Mouse (Mus musculus) testis, adult 2 months (tissue): ENCODE data around the gene Fam84a. TPM values are rescaled to one million over a fixed set of nuclear protein-coding genes. Genes with fewer than 3 reads are reported as not detected.

Source experiments
- H3K27ac ChIP-seq: fragments of 200-500 bp; 2 replicates; pipeline ENCODE4 v1.5.1; 2012; ENCODE audit warnings: low read depth, low read length; ENCODE audit not compliant: control insufficient read depth, insufficient read depth
- H3K27me3 ChIP-seq: fragments of 200-500 bp; 2 replicates; pipeline ENCODE4 v1.6.1; 2012; ENCODE audit warnings: mild to moderate bottlenecking, low read length, moderate library complexity; ENCODE audit not compliant: control insufficient read depth, insufficient read depth
- H3K36me3 ChIP-seq: fragments of 200-500 bp; 2 replicates; pipeline ENCODE4 v1.6.1; 2012; ENCODE audit warnings: mild to moderate bottlenecking, low read length; ENCODE audit not compliant: control insufficient read depth, insufficient read depth
- H3K4me1 ChIP-seq: fragments of 200-500 bp; 2 replicates; pipeline ENCODE4 v1.6.1; 2012; ENCODE audit warnings: low read length; ENCODE audit not compliant: control insufficient read depth, insufficient read depth
- H3K4me3 ChIP-seq: fragments of 200-500 bp; 2 replicates; pipeline ENCODE4 v1.5.1; 2012; ENCODE audit warnings: low read depth, mild to moderate bottlenecking, low read length, moderate library complexity, mixed read lengths; ENCODE audit not compliant: control insufficient read depth
- CTCF ChIP-seq: fragments of 200-500 bp; IDR thresholded peaks from 2 replicates; pipeline ENCODE4 v1.5.1; 2012; ENCODE audit warnings: low read depth, mild to moderate bottlenecking, inconsistent platforms, low read length, moderate library complexity; ENCODE audit not compliant: control insufficient read depth, insufficient read depth, insufficient replicate concordance
- POLR2A ChIP-seq: fragments of 200-500 bp; IDR thresholded peaks from 2 replicates; pipeline ENCODE4 v1.6.1; 2012; ENCODE audit warnings: low read depth, mild to moderate bottlenecking, inconsistent platforms, low read length, moderate library complexity; ENCODE audit not compliant: control insufficient read depth
- polyA plus RNA-seq: library from polyadenylated mRNA; depleted of rRNA; stranded (reverse); fragments of >200 nt; gene quantifications from 2 replicates; pipeline ENCODE4 v1.2.3, GENCODE M21; 2012; rRNA removed

Fam84a gene
- 14.9 and 17.4 TPM in 2 replicates for polyA plus RNA-seq

DNA sequence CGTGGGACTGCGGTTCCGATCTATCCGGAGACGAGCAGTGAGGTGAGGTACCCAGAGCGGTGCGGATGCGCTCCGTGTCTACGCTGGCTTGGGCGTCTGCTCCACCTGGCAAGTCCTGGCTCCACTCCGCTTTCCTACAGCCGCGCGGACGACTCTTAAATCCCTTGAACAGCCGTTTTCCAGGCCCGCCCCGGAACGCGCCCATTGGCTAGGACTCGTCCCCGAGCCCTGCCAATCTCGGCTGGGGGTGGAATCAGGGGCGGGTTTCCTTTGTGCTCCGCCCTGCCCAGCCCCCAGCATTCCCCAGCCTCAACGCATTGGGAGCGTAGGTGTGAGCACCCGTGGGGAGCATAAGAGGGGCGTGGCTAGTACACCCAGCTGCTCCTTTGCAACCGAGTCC is at the start of gene Fam84a:
Gene Fam84a, minus strand, starts transcription at position 134 of the 400 bp plus-strand sequence.
- no peak for TF ChIP-seq CTCF
- peak; percentile 94 for TF ChIP-seq POLR2A
- no peaks in the 10 kb centered on the region for H3K27me3 ChIP-seq
- peaks cover 19% of the 10 kb centered on the region for H3K4me1 ChIP-seq
- H3K4me3 ChIP-seq = peak within 1 kb of the TSS; percentile 89
- peaks cover 3% of the 10 kb centered on the region; the same call in 1 of the 2 replicates for H3K36me3 ChIP-seq
- H3K27ac ChIP-seq = peak within 1 kb of the TSS; percentile 78

DNA sequence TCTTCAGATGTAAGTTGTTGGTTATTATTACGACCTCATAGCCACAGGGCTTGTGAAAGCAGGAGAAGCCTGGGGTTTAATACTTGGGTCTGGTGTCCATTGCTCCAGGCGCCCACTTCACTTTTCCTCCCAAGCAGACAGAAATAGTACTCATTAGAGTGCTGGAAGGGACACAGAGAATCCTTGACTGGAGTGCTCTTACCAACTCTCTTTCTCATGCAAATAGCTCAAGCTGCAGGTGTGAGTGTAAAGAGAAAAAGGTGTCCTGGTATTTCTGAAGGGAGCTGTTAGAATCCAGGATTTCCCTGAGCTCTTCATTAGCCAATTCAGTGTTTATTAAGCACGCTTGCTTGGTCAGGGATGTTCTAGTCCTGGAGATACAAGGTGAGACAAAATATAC is 43.6 kb upstream of the Fam84a start:
- no peak overlapping the region for H3K4me3 ChIP-seq
- TF ChIP-seq CTCF (no peak), POLR2A (no peak)
- H3K4me1 ChIP-seq = no peaks in the 10 kb centered on the region
- H3K27ac ChIP-seq = no peak overlapping the region
- no peaks in the 10 kb centered on the region for H3K36me3 ChIP-seq
- no peaks in the 10 kb centered on the region for H3K27me3 ChIP-seq

DNA sequence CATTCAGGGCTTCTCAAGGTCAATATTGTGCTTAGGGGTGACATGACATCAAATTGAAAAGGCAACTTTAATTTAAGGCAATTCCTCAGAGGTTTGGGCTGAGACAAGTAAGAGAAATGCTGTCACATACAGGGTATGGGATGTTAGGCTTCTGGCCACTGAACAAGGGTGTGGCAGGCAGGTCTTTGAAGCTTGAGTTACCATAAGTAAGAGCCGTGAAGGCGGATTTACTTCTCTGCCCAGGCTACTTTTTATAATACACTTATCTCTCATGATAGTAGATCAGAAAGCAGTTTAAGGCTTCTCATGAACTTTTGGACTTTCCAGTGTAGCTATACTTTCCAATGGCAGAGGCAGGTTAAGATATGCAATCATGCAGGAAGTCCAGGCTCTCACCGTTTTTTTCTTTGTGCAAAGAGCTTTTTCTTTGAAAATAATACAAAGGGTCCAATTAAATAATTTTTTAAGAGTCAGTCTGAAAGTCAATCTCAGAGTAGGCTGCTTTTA is 34.9 kb upstream of the Fam84a start:
- H3K4me1 ChIP-seq = no peaks in the 10 kb centered on the region
- no peaks in the 10 kb centered on the region for H3K36me3 ChIP-seq
- H3K27ac ChIP-seq = no peak overlapping the region
- no peaks in the 10 kb centered on the region for H3K27me3 ChIP-seq
- TF ChIP-seq CTCF = no peak
- H3K4me3 ChIP-seq = no peak overlapping the region

DNA sequence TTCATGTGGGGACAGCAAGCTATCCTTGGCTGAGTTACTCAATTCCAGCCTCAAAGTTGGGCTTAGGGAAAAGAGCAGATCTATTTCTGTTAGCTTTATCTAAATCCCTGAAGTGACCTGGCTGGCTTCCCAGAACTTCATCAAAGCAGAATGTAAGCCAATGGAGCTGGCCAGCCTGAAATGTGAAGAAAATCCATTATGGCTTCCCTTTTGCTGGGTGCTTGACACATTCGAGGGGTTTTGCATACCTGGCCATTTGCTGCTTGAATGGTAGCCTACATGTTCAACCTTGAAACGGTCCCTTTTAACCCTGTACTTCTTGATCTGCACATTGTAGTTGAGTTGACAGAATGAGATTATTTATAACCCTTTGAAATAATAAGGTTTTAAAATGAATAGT is 13.9 kb upstream of the Fam84a start:
- no peak overlapping the region for H3K4me3 ChIP-seq
- H3K27me3 ChIP-seq = no peaks in the 10 kb centered on the region
- H3K4me1 ChIP-seq = no peaks in the 10 kb centered on the region
- no peaks in the 10 kb centered on the region for H3K36me3 ChIP-seq
- TF ChIP-seq POLR2A (no peak), CTCF (no peak)
- no peak overlapping the region for H3K27ac ChIP-seq

DNA sequence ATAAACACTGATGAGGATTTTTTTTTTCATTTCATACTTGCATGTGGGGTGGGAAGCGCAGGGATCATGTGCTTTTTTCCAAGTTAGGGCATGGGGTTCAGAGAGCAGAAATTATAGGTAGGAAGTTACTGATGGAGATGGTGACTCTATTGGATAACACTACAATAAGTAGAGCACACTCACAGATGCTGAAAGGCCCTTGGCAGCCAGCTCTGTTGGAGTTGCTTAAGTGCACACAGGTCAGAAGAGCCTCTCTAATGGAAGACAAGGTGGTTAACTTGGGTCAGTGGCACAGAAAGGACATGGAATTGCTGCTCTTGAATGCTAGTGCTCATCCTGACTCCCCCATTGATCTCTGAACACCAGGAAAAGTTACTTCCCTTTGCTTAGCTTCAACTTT is 13.1 kb upstream of the Fam84a start:
- Histone ChIP-seq H3K27ac (no peak overlapping the region), H3K4me3 (no peak overlapping the region), H3K36me3 (no peaks in the 10 kb centered on the region), H3K4me1 (no peaks in the 10 kb centered on the region), H3K27me3 (no peaks in the 10 kb centered on the region)
- TF ChIP-seq CTCF (no peak), POLR2A (no peak)

DNA sequence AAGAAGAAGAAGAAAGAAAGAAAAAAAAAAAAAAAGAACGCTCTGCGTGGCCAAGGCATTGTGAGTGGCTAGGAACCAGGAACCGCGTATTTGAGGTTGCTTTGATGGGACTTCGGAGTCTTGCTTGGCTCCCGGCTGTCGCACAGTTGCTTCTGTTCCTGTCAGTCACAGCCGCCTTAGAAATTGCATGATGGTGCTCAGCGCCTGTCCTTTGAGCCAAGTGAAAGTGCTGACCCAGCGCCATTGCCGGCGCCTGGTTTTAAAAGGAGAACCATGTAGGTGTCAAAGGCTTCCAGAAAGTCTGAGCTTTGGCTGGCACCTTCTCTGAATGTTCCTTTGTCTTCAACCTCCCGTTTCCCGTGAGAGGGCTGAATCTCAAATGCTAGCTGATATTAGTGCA is 572 bp upstream of the Fam84a start:
- no peak for TF ChIP-seq CTCF
- no peak for TF ChIP-seq POLR2A
- H3K4me3 ChIP-seq = peak overlapping the region; percentile 89
- H3K27me3 ChIP-seq = no peaks in the 10 kb centered on the region
- H3K36me3 ChIP-seq = peaks cover 3% of the 10 kb centered on the region; the same call in 1 of the 2 replicates
- peak overlapping the region; percentile 78 for H3K27ac ChIP-seq
- H3K4me1 ChIP-seq = peaks cover 19% of the 10 kb centered on the region

DNA sequence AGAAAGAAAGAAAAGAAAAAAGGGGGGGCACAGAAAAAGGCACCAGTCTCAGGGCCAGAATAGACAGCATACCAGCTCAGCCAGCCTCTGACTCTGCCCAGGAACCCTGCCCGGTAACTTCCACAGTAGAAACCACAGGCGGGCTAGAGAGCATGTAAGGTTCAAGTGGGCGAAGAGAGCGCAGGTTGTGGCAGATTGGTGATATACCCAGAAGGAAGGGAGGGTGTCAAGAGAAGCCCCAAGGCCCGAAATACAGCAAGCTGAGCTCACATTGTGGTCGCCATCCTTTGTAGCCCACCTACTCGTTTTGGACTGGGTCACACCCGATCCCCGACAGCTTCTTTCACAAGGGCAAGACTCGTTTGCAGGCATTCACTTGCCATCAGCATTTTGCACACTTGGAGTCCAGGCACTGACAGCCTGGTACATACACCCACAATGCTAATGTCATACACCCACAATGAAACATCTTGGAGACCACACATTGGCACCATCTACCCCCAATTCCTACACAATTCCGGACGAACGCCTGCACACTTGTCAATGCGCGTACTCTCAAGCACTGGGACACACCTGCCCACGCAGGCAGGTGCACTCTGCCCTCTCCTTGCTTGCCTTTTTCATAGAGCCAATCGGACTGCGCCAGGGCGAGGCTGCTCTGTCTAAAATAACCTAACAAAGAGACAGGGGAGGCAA is 770 bp downstream of the Fam84a start:
- Histone ChIP-seq H3K27ac (peak overlapping the region; percentile 0), H3K36me3 (peaks cover 3% of the 10 kb centered on the region; the same call in 1 of the 2 replicates), H3K4me1 (peaks cover 19% of the 10 kb centered on the region), H3K27me3 (no peaks in the 10 kb centered on the region), H3K4me3 (peak overlapping the region; percentile 89)
- TF ChIP-seq CTCF (no peak), POLR2A (no peak)
